Mouse (Mus musculus): ENCODE results near the gene Snd1.
"Not testable (repeated sequence)": the region's sequence is repeated elsewhere in the genome, so short reads cannot be mapped to it uniquely, and the experiment has no call there.

Snd1 gene

GRCm38 (mm10) chr6:28486008-28486407 lies 11.1 kb downstream of the Snd1 start:
- no peak for DNase-seq (ENCODE audit: low spot score)

DNA sequence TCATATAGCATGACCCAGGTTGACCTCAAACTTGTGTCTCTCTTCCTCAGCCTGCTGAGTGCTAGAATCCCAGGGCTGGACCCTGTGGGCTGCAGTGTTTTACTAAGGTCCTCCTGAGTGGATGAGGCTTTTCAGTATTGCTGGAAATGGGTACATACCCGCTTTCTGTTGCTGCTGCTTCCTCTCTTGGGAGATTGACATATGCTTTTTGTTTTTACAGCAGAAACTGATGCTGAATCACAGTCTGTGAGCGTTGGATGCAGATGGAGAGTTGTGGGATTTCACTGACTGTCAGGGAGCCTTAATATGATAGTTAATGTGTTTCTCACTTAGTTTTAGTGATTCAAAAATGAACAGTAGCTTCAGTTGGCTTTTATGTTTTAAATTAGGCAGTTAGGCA lies 11.5 kb downstream of the Snd1 start:
- DNase-seq (ENCODE audit: low spot score) = no peak

GRCm38 (mm10) chr6:28486905-28487304 lies 12.0 kb downstream of the Snd1 start:
- DNase-seq (ENCODE audit: low spot score) = no peak

GRCm38 (mm10) chr6:28488204-28488851 lies 13.4 kb downstream of the Snd1 start:
- DNase-seq (ENCODE audit: low spot score) = no peak

DNA sequence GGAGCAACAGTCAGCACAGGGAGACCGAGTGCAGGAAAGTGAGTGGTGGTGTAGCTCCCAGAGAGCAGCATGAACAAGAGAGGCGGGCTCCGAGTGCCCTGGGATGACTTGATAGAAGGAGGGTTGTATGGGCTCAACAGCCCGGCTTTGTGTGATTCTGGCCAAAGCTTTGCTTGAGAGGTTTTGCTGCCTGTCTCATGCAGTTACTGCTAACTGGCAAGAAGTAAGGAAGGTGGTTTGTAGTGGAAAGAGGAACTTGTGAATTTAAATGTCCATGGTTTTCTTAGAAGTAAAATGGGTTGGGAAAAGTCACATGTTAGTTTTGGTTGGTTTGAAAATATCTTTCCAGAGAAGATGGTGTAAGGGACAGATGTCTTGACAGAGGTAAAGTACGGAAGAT lies 15.7 kb downstream of the Snd1 start:
- DNase-seq (ENCODE audit: low spot score) = no peak

DNA sequence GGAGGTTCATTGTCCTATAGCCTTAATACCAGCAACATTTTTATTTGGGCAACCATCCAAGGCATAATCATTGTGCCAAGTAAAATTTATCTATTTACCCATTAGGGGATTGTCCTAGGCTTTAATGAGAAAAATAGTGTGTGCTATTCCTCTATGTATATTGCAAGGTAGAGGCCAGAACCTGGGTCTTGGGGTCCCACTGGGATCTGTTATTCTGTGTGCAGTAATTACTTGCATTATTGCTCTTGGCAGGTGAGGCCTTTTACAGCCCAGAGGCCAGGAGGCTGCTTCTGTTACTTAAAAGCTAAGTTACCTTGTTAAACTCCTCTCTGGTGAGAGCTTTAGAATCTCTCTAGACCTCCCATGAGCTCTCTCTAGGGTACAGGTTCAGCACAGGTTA lies 16.3 kb downstream of the Snd1 start:
- no peak for DNase-seq (ENCODE audit: low spot score)

DNA sequence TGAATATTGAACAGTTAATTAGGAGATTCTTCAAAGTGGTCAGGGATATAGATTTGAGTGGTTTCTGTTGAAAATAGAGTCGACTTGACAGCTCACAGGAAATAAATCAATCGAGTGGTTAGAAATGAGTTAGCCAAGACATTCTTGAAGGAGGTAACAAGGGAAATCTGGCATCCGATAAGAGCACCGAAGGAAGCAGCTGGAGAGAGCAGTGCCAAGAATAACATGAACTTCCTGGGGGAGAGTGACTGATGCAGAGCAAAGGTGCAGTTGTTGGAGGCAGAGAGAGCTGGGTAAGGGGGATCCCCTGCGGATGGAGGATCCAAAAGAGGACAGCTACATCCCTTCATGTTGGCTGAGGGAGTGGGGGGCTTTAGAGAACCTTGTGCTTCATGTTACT lies 22.9 kb downstream of the Snd1 start:
- peak; percentile 50 for DNase-seq (ENCODE audit: low spot score)

DNA sequence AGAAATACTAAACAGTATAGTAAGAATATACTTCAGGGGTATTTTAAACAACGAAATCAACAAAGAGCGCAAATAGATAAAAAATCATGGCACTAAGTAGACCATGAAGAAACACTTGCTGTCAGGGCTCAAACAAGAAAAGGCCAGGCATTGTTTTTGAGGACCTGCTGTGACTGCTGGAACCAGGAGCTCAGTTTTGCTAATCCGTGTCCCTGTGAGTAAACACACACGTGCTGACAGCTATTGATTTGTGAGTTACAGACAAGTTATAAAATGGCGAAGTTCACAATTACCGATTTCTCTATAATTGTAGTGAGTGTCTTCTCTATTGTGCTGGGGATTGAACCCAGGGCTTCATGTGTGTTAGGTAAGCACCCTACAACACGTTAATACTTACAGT lies 27.6 kb downstream of the Snd1 start:
- DNase-seq (ENCODE audit: low spot score) = no peak

DNA sequence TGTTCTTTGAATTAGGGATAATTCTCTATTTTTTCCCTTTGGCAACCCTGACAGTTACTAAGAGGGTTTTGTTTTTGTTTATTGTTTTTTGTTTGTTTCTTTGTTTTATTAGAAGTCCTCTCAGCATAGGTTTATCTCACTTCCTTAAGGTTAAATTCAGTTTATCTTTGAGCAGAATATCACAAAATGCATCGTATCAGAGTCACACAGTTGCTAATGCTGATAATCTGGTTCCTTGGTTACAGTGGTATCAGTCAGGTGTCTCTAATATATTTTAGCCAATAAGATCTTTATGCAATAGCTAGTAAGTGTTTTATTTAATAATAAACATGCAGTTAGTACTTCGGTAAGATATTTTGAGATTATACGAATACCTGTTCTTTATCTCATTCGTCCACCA lies 28.2 kb downstream of the Snd1 start:
- DNase-seq (ENCODE audit: low spot score) = no peak

DNA sequence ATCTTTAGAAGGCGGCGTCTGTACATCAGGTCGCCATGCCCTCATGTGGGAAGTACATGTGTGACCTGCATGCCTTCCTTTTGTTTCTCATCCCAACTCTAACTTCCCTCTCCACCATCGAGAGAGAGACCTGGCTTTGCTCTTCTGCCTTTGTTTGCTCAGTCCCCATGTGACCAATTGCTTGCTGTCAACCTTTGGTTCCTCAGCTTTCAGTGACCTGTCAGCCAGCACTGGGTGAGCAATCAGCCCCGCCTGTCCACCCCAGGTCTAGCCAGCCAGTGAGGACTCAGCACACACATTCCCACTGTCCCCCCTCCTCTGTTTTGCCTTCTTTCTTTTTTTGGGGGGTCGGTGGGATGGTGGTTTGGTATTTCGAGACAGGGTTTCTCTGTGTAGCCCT lies 29.7 kb downstream of the Snd1 start:
- no peak for DNase-seq (ENCODE audit: low spot score)

- no peak for DNase-seq (ENCODE audit: low spot score)
Observed at GRCm38 (mm10) chr6:28507759-28508158, 32.8 kb downstream of the Snd1 start.

GRCm38 (mm10) chr6:28514195-28514594 lies 39.3 kb downstream of the Snd1 start:
- DNase-seq (ENCODE audit: low spot score) = no peak

- DNase-seq (ENCODE audit: low spot score) = no peak
Observed at GRCm38 (mm10) chr6:28514830-28515350, 40.0 kb downstream of the Snd1 start.

DNA sequence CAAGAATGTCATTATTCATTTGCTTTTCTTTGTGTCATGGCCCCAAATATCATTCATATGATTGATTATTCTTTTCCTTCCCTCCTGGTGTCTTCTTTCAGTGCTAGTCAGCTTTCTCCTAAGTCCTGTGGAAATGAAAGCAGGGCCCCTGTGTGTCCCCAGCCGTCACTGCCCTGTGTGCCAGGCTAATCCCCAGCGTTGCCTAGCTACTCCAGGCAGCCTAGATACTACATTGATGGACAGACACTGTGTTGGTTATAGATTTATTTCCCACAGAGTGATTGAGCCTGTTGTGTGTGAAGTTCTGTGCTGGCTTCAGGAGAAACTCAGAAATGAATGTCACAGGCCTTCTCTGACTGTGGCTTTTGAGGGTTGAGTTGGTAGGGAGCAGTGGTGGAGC lies 41.7 kb downstream of the Snd1 start:
- no peak for DNase-seq (ENCODE audit: low spot score)

DNA sequence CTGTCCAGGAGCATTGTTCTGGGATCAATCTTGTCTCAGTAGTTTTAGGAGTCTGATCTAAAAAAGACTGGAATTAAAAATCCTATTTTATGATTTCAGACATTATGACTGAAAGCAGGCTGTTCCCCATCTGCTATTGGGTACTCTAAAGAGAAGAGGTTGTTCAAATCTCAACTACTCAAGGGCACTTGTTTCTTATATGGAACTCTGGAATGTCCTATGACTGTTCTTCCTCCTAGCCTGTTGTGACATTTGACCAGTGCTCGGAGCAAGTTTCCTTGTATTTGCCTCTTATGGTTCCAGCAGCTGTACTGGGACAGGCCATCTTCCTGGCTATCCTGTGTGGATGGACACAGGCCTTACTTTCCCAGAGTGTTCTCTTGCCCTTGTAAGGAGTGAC lies 42.1 kb downstream of the Snd1 start:
- no peak for DNase-seq (ENCODE audit: low spot score)

DNA sequence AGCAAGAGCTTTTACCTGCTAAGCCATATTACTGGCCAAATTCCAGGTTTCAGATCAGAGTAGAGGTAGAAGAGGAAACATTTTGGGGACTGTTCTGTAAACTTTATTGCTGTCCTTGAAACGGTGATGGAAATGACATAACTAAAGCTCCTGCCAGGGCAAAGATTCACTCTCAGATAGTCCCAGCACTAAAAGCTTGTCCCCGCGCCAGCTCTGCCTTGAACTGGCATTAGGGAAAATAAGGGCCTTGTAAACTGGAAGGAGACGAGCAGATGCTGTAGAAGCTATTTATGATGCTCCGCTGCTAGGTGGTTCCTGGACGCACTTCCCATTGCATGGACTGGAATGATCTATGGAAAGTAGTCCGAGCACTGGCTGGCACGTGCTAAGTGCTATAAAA lies 44.5 kb downstream of the Snd1 start:
- DNase-seq (ENCODE audit: low spot score) = no peak

DNA sequence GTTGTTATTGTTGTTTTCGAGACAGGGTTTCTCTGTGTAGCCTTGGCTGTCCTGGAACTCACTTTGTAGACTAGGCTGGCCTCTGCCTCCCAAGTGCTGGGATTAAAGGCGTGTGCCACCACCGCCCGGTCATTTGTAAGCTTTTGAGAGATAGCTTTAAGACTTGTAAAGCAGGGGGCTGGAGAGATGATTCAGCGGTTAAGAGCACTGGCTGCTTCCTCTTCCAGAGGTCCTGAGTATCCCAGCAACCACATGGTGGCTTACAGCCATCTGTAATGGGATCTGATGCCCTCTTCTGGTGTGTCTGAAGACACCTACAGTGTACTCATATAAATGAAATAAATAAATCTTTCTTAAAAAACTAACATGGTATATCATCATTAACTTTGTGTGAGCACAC lies 45.8 kb downstream of the Snd1 start:
- not testable (repeated sequence) for DNase-seq (ENCODE audit: low spot score)

DNA sequence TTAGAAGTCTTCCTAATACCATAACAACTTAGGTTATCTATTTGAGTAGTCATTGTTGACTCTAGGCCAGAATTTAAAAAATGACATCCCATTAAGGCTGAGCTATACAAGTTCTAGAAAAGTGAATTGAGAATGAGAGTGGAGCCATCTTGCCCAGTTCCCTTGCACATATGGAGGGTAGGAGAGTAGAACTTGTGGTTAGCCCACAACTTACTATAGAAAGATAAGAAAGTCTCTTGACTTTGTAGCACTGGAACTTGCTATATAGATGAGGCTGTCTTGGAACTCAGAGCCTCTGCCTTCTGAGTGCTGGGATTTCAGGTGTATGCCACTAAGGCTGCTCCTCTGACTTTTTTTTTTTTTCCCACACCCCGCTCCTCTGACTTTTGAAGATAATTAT lies 46.5 kb downstream of the Snd1 start:
- no peak for DNase-seq (ENCODE audit: low spot score)

DNA sequence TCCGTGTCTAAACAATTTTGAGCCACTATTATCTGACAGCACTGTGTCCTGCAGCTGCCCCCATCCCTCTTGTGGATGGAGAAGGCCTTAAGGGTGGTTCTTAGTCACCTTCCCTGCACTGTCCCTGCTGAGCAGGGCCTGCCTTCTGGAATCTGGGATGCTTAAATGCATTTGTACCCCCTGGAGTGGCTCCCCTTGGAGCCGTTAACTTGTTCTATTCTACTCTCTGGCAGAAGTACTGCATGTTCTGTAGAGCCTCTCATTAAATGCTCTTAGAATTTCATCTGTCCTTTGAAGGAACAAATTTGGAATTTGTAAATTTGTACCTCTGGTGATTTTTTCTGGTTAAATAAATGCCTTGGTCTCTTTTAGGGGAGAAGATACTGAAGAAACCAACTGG lies 50.6 kb downstream of the Snd1 start:
- DNase-seq (ENCODE audit: low spot score) = no peak

DNA sequence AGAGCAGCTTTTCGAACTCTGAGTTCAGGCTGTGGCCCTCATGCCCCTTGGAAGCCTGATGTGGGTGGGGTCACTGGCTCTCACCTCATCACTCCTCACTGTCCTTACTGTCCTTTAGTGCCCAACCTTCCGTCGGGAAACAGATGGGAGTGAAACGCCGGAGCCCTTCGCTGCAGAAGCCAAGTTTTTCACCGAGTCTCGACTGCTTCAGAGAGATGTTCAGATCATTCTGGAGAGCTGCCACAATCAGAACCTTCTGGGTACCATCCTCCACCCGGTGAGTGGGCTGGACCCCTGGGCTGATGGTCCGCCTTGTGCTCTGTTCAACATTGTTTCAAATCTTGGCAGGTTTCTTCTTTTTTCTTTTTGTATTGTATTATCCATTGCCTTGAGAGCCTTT lies 52.5 kb downstream of the Snd1 start:
- no peak for DNase-seq (ENCODE audit: low spot score)

DNA sequence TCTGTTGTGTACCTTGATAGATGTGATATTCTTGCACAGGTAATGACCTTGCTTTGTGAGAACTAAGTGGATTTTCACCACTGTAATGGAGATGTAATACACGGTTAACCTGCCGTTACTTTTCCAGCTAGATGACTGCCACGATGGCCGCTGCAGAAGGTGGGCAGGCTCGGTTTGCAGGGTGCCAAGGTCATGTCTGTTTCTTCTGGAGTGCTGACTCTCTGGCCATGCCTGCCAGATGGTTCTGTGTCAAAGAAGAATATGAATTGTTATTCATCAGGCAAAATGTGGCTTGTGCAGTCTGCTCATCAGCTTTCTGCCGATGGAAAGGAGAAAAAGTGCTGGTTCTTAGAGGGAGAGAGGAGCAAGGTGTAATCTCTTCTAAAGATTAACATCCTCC lies 53.3 kb downstream of the Snd1 start:
- DNase-seq (ENCODE audit: low spot score) = no peak

- no peak for DNase-seq (ENCODE audit: low spot score)
Observed at GRCm38 (mm10) chr6:28536464-28536863, 61.5 kb downstream of the Snd1 start.

DNA sequence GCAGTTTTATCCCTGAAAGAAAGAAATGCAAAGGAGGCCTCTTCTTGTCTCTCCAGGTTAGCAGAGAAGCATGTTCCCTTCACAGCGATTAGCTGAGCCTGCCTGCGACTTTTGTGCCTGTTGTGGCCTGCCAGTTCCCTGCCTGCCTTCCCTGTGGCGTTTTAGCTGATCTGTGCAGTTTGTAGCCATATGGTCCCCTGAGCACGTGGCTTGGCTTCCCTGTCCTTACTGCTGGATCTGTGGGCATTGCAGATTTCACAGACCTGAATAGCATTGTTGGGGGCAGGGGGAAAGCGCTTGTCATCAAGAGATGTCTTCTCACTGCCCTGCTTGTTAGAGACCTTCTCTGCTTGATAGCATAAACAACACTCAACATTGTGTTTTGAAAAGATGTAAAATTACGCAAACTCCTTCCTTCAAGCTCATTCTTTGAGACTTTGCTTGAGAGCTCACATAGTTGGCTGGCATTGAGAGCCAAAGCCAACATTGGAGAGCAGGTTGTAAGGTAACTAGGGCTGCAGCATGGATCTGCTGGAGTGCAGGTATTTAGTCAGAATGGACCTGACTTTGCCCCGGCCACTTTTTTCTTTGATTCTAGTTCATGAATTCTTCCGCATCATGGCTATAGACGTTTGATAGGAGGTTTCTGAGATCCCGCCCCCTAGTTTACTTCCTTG lies 63.0 kb downstream of the Snd1 start:
- DNase-seq (ENCODE audit: low spot score) = no peak

DNA sequence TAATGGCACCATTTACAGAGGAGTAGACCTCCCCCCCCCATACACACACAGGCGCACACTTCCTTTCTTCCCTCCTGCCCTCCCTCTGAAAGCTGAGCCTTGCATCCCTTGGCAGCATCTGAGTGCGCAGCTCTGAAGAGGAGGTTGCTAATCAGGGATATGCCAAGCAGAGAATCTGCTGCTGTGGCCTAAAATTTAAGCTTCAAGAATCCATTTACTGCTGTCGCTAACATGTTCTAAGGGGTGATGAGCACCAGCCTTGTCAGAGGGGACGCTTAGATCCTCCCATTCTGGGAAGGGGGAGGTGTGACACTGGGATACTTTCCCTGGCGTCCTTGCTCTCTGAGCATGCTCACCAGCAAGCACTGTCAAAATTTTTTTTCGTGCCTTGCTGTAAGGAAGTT lies 67.4 kb downstream of the Snd1 start:
- DNase-seq (ENCODE audit: low spot score) = no peak

Measured in MN1 (cell line).